Mouse (Mus musculus) C2C12 (cell line): ENCODE results near the gene Gnpat.

ENCODE experiments used
- CTCF ChIP-seq: IDR thresholded peaks from one replicate; pipeline ENCODE4 v1.5.1; 2011; ENCODE audit not compliant: control insufficient read depth, insufficient read depth, insufficient read length
- MAX ChIP-seq: IDR thresholded peaks from one replicate; pipeline ENCODE4 v1.6.1; 2011; ENCODE audit warnings: mild to moderate bottlenecking, control low read depth
- MYOD1 ChIP-seq: IDR thresholded peaks from one replicate; pipeline ENCODE4 v1.6.1; 2011; ENCODE audit warnings: low read depth; ENCODE audit not compliant: control insufficient read depth, insufficient read length

- no peak for TF ChIP-seq CTCF
- TF ChIP-seq MAX = no peak
- TF ChIP-seq MYOD1 = no peak
Measured at GRCm38 (mm10) chr8:124845573-124845972, 17.3 kb upstream of the Gnpat start.
